Mouse (Mus musculus): ENCODE results near the gene Grap.

DNA sequence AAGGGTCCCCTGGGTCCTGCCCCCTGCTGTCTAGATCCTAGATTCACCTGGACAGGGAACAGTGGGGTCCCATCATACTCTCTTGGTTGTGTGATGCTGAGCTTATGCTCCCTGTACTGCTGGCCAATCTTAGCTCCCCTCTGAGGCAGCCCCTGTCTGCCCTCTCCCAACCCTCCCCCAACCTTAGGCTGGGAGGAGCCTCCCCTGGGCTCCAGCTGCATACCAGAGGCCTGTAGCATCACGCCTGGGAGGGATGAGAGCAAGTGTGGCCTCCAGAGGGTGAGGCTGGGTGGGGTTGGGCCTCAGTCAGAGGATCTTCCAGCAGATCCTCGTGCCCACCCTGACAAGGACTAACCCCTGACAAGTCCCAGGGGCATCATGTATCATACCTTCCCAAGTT is 34.5 kb downstream of the Grap start:
- TF ChIP-seq CTCF (IDR thresholded peaks at IDR 0.05; ENCODE audit: control insufficient read depth, insufficient read depth, insufficient read length) (no peak), MAX (IDR thresholded peaks at IDR 0.05) (no peak)
